In genomic region chr5:106172162-106172561, GRCm38 (mm10) we compare ENCODE assay signal across 11 mouse cellular contexts.
DNase-seq lines count a peak whose midpoint lies in the region; ATAC-seq and TF ChIP-seq lines count a peak whose summit lies in the region.
"Had no signal": no experiment of that assay in that cellular context is flagged by ENCODE, and none has a peak within 500 bp of the region (broad histone marks: within the 10 kb centered on the region; RNA-seq: fewer than 3 reads in every experiment).

No protein-coding gene starts in this region.

- no peaks in the 10 kb centered on the region for H3K36me3 ChIP-seq in forebrain, embryonic 16.5 days (ENCODE audit: control insufficient read depth, insufficient read depth)
- H3K36me3 ChIP-seq in midbrain, postnatal 0 days (ENCODE audit: insufficient read depth, low read length) = no peaks in the 10 kb centered on the region
- H3K36me3 ChIP-seq: limb, embryonic 15.5 days had no signal

- no peak overlapping the region for H3K27ac ChIP-seq in left cerebral cortex, adult 2 months
- no peak overlapping the region for H3K27ac ChIP-seq in forebrain, embryonic 16.5 days (ENCODE audit: low read length)
- no peak overlapping the region for H3K27ac ChIP-seq in midbrain, postnatal 0 days (ENCODE audit: low read depth, low read length)
- H3K27ac ChIP-seq: gastrocnemius, adult 2 months; layer of hippocampus, adult 2 months; limb, embryonic 15.5 days had no signal

- DNase-seq in cerebellum, postnatal 14 days = peak; percentile 77 to 88
- DNase-seq in cerebellum, postnatal 36 days = no peak
- DNase-seq in left cerebral cortex, postnatal 4 days = peak; percentile 95
- DNase-seq in left cerebral cortex, adult 2 months (ENCODE audit: extremely low spot score in 1 of 2, low spot score in 2 of 2) = no peak
- DNase-seq in midbrain, postnatal 0 days (ENCODE audit: low spot score) = peak; percentile 82
- DNase-seq in gastrocnemius, postnatal 25 days = no peak
- no peak for DNase-seq in thymus, postnatal 4 days
- DNase-seq: gastrocnemius, adult 2 months had no signal

- ATAC-seq in forebrain, embryonic 16.5 days = peak; percentile 63
- ATAC-seq in midbrain, postnatal 0 days (ENCODE audit: low FRiP score) = no peak

- TF ChIP-seq CTCF in left cerebral cortex, adult 2 months (IDR thresholded peaks at IDR 0.05) = no peak
- no peak for TF ChIP-seq CTCF in midbrain, postnatal 0 days (IDR thresholded peaks at IDR 0.05)

- intact Hi-C loops in left cerebral cortex, postnatal 4 days (cut with DNase I) = no loop called here
- intact Hi-C loops in left cerebral cortex, adult 2 months (cut with DNase I) = no loop called here

- no peaks in the 10 kb centered on the region for H3K9me3 ChIP-seq in forebrain, embryonic 16.5 days (ENCODE audit: control insufficient read depth, low read length)
- no peaks in the 10 kb centered on the region for H3K9me3 ChIP-seq in midbrain, postnatal 0 days (ENCODE audit: low read length)
- H3K9me3 ChIP-seq: limb, embryonic 15.5 days had no signal

- H3K4me3 ChIP-seq in left cerebral cortex, adult 2 months = no peak overlapping the region
- H3K4me3 ChIP-seq in forebrain, embryonic 16.5 days (replicated peaks; ENCODE audit: low read length) = no peak overlapping the region
- H3K4me3 ChIP-seq in midbrain, postnatal 0 days (ENCODE audit: low read depth, low read length) = no peak overlapping the region
- H3K4me3 ChIP-seq: gastrocnemius, adult 2 months; layer of hippocampus, adult 2 months; limb, embryonic 15.5 days had no signal

- WGBS in forebrain, embryonic 16.5 days = 10% methylated on average over 3 of the region's 3 CpGs
- 25% methylated on average over 3 of the region's 3 CpGs for WGBS in midbrain, postnatal 0 days

- H3K9ac ChIP-seq in forebrain, embryonic 16.5 days (replicated peaks; ENCODE audit: low read depth, low read length) = no peak overlapping the region
- no peak overlapping the region for H3K9ac ChIP-seq in midbrain, postnatal 0 days (replicated peaks; ENCODE audit: low read length, poor library complexity, severe bottlenecking)
- H3K9ac ChIP-seq: limb, embryonic 15.5 days had no signal

- no peaks in the 10 kb centered on the region for H3K27me3 ChIP-seq in forebrain, embryonic 16.5 days (replicated peaks; ENCODE audit: control insufficient read depth, insufficient read depth, low read length)
- H3K27me3 ChIP-seq in midbrain, postnatal 0 days (ENCODE audit: insufficient read depth, low read length) = no peaks in the 10 kb centered on the region
- H3K27me3 ChIP-seq: limb, embryonic 15.5 days had no signal

- peaks cover 10% of the 10 kb centered on the region for H3K4me1 ChIP-seq in forebrain, embryonic 16.5 days (replicated peaks; ENCODE audit: control insufficient read depth, insufficient read depth, low read length)
- H3K4me1 ChIP-seq in midbrain, postnatal 0 days (ENCODE audit: insufficient read depth, low read length) = no peaks in the 10 kb centered on the region

- no peak overlapping the region for H3K4me2 ChIP-seq in forebrain, embryonic 16.5 days (ENCODE audit: low read length)
- H3K4me2 ChIP-seq in midbrain, postnatal 0 days (ENCODE audit: low read depth, low read length, poor library complexity, severe bottlenecking) = no peak overlapping the region
- H3K4me2 ChIP-seq: limb, embryonic 15.5 days had no signal

Comparison
In these comparisons a context has a peak if more than half of its experiments do, and no peak if none do; other contexts are left out.
1. DNase-seq: peak in cerebellum, postnatal 14 days (2 of 2), left cerebral cortex, postnatal 4 days (single experiment) and midbrain, postnatal 0 days (single experiment); none in cerebellum, postnatal 36 days (0 of 2), left cerebral cortex, adult 2 months (0 of 2), gastrocnemius, postnatal 25 days (single experiment) and thymus, postnatal 4 days (single experiment).